Mouse (Mus musculus) skeletal muscle tissue, postnatal 0 days (tissue): ENCODE data around the gene Rif1. TPM values are rescaled to one million over a fixed set of nuclear protein-coding genes. Genes with fewer than 3 reads are reported as not detected.

Experiments used
- polyA plus RNA-seq: library from polyadenylated mRNA; unstranded; fragments of >200 nt; fragmentation: Nextera tagmentation; extraction: Ambion mirVana; gene quantifications from 2 replicates; pipeline ENCODE4 v1.2.1, GENCODE M21; 2015

Rif1 gene
- 7.2 and 8.2 TPM in 2 replicates for polyA plus RNA-seq

DNA sequence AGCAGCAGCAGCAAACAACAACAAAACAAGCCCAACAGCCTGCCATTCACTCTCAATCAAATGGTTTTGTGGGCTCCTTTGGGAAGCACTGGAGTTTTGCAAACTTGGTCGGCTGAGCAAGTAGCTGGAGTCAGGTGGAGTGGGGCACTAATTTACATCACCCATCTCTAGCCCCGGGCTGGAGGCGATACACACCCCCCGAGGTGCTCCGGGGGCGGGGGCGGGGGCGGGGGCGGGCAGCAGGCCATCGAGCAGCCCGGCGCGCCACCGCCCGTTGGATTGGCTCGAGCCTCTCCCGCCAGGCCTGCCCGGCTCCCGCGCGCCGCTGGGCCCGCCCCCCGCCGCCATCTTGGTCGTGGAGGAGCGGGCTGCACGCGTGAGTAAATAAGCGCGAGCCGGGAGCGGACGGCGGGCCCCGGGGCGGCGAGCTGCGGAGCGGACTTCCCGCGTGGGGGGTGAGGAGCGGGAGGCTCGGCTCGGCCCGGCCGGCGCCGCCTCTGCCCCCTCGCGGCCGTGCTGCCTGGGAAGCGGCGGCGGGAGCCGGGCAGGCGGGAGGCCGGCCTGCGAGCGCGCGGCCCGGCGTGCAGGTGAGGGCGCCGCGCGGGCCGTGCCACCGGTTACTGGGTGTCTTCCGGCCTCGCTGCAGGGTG is at the start of gene Rif1:
Gene Rif1 (plus strand): TSS at position 342 of the 650 bp plus-strand sequence.

DNA sequence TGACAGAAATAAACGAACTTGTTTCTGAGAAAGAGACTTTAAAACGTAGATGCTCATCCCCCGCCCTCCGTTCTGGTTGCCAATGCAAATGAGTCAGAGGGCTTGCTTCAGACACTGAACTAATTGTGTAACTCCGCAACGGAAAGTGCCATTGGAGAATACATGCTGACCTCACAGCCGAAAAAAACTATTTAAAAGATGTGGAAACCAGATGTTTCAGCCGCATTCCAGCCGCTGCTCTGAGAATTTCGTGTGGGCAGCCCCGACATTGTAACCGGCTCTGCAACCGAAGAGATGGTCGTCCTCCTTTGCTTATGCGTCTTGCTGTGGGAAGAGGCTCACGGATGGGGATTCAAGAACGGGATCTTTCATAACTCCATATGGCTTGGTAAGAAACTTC is 34.8 kb upstream of the Rif1 start, which contains the start of gene Tnfaip6:
Gene Tnfaip6 (plus strand): TSS at position 128 of the 400 bp plus-strand sequence.

Other genes with a start within 250 kb of the Rif1 start
- gene Rbm43, start 137.7 kb upstream of the Rif1 start, polyA plus RNA-seq = 4.3 and 6.2 TPM in 2 replicates
- 12.2 and 18.4 TPM in 2 replicates for gene Nmi, start 99.3 kb upstream of the Rif1 start, polyA plus RNA-seq
- 21.7 and 31.9 TPM in 2 replicates for gene Tnfaip6, start 34.8 kb upstream of the Rif1 start, polyA plus RNA-seq